Mouse (Mus musculus): Measurements from ENCODE around the gene Paxx.

Paxx gene

GRCm38 (mm10) chr2:25482969-25483368 lies 22.1 kb upstream of the Paxx start:
- no peak for DNase-seq (ENCODE audit: low read depth, low spot score)

DNA sequence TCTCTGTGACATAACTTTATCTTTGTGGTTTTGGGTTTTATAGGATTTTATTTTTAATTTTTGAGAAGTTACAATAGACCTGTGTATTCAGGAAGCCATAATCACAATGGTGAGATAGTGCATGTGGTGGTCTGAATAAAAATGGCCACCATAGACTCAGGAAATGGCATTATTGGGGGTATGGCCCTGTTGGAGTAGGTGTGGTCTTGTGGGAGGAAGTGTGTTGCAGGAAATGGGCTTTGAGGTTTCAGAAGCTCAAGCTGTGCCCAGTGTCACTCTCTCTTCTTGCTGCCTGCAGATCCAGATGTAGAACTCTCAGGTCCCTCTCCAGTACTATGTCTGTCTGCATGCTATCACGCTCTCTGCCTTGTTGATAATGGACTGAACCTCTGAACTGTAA lies 19.6 kb upstream of the Paxx start:
- no peak for DNase-seq (ENCODE audit: low read depth, low spot score)

DNA sequence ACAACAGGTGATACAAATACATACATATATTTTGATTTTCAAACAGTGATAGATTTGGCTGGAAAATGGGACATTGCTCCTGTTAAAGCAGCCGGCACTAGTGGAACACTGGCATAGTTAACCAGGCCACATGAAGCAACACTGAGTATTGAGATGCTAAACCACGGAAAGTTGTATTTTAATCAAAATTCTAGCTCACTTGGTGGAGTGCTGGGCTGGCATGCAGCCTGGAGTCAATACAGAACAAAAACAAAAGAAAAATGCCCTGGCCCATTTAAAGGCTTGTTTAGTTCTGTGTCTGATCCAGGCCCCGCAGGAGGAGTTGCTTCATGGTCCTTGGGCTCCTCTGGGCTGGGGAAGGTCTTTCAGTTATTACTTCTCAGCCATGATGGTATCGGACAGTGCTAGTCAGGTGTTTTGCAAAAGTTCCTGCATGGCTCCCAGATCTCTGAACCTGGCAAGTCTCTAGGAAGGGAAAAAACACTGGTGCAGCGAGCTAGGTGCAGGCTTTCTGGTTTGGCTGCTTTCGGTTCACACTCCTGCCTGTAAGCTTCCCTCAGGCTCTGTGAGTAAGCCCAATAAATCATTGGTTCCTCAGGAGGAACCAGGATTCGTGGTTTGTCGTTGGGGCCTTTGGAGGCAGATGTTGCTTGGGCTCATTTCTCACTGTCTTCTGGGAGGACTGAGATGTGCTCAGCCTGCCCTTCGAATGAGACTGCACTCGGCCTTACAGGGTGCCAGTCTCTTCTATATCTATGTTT lies 18.8 kb upstream of the Paxx start:
- DNase-seq (ENCODE audit: low read depth, low spot score), result no peak

DNA sequence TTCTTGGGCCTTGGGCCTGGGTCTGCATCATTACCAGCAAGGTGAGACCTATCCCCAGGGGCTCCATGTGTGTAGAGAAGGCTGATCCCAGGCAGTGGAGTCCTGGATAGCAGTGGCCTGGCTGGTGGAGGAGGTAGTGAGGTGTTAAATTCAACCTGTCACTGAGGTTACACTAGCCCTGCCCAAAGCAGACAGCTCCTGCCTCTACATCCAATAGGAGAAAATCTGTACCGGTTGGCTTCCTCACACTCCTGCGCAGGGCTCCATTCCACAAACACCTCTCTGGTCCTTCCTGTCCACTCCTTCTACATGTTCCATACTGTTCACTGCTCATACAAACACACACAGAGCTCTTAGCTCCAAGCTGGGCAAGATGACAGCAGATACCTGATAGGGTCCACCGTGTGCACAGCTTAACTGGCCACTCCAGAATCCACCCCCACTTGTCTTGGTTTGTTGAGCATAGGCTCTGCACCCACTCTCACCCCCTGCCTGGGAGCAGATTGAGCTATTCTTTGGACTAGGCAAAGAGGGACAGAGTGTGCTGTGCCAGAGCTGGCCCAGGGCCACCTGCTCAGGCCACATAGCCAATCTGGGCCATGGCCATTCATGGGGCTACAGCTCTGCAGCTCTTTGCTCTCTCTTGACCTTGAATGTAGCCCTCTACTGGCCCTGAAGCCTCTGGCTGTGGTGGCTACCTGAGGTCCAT lies 17.2 kb upstream of the Paxx start:
- DNase-seq (ENCODE audit: low read depth, low spot score), result no peak

GRCm38 (mm10) chr2:25477541-25477940 lies 16.6 kb upstream of the Paxx start:
- no peak for DNase-seq (ENCODE audit: low read depth, low spot score)

GRCm38 (mm10) chr2:25472550-25472949 lies 11.7 kb upstream of the Paxx start:
- no peak for DNase-seq (ENCODE audit: low read depth, low spot score)

GRCm38 (mm10) chr2:25469969-25470368 lies 9.1 kb upstream of the Paxx start, which contains the start of gene Ptgds:
Gene Ptgds (minus strand): TSS chr2:25470046.
- DNase-seq (ENCODE audit: low read depth, low spot score), result no peak

- peak; percentile 69 for DNase-seq (ENCODE audit: low read depth, low spot score)
These were observed 8.3 kb upstream of the Paxx start for GRCm38 (mm10) chr2:25468962-25469915.

GRCm38 (mm10) chr2:25467606-25468303 lies 6.9 kb upstream of the Paxx start:
- DNase-seq (ENCODE audit: low read depth, low spot score), result no peak

GRCm38 (mm10) chr2:25465816-25466635 lies 5.1 kb upstream of the Paxx start:
- DNase-seq (ENCODE audit: low read depth, low spot score), result no peak

GRCm38 (mm10) chr2:25465256-25465655 lies 4.4 kb upstream of the Paxx start:
- no peak for DNase-seq (ENCODE audit: low read depth, low spot score)

DNA sequence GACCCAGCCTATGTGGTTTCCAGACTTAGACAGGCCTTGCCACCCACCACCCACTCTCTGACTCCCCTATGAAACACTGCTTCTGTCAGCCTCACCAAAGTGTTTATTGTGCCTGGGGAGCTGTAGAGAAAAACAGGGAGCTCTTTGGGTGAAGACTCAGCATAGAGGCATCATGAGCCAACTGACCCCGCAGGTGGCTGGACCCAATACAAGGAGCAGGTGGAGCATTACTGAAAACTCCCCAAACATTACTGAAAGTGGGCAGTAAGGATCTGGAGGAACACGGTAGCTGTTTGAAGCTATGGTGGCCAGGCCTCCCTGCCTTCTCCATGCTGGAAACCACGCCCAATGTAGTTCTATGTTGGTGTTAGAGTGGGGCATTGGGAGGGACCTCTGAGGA lies 2.7 kb upstream of the Paxx start:
- no peak for DNase-seq (ENCODE audit: low read depth, low spot score)

GRCm38 (mm10) chr2:25461407-25461806 lies 513 bp upstream of the Paxx start:
- DNase-seq (ENCODE audit: low read depth, low spot score), result no peak

GRCm38 (mm10) chr2:25460135-25460534 lies 759 bp downstream of the Paxx start:
- DNase-seq (ENCODE audit: low read depth, low spot score), result no peak

DNA sequence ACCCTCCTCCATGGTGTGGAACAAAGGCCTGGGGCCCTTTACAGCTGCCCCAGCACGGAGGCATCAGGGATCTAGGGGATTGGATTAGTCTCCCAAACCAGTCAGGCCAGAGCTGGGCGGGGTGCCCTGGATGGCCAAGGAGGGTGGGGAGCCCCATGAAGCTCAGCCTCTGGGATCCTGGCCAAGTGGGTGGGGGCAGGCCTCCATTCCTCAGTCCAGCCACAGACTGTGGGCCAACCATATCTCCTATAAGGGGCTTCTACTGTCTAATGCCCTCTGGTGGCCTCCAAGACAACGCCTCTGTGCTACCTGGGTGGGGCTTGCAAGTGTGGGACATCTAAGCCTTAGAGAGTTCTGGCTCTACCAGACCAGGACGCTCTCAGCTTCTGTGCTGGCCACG lies 2.0 kb downstream of the Paxx start:
- DNase-seq (ENCODE audit: low read depth, low spot score), result peak; percentile 6

DNA sequence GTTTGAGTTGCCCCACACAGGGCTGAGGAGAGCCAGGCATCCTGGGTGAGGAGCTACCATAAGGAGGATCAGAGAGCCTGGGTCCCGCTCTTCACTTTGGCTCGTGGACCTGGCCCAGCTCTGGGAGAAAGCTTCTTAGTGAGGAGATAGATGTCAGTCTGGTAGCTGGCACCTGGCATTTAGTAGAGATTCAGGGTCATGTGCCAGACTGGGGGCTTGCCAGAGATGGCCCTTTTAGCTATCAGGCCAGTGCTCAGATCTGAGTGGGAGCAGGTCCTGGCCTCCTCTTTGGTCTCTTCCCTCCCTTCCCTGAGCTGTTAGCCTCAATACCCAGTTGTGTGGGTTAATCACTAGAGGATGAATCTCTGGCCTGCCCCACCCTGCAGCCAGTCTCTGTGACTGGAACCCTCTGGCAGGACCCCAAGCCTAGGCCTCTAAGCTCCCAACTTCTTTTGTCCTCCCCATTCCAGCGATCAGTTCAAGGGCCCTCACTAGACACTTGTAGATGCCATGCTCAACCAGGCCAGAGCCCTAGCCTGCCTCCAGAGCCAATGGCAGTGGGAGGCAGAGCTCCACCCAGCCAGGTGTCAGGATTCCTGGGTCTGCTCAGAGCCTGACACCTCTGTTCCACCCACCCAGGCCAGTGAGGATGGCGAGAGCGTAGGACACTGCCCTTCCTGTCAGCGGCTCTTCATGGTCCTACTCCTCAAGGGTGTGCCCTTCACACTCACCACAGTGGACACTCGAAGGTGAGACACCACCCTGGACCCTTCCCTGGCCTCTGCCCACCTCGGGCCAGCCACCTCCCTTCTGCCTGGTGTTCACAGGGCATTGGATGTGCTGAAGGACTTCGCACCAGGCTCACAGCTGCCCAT lies 3.6 kb downstream of the Paxx start:
- no peak for DNase-seq (ENCODE audit: low read depth, low spot score)

DNA sequence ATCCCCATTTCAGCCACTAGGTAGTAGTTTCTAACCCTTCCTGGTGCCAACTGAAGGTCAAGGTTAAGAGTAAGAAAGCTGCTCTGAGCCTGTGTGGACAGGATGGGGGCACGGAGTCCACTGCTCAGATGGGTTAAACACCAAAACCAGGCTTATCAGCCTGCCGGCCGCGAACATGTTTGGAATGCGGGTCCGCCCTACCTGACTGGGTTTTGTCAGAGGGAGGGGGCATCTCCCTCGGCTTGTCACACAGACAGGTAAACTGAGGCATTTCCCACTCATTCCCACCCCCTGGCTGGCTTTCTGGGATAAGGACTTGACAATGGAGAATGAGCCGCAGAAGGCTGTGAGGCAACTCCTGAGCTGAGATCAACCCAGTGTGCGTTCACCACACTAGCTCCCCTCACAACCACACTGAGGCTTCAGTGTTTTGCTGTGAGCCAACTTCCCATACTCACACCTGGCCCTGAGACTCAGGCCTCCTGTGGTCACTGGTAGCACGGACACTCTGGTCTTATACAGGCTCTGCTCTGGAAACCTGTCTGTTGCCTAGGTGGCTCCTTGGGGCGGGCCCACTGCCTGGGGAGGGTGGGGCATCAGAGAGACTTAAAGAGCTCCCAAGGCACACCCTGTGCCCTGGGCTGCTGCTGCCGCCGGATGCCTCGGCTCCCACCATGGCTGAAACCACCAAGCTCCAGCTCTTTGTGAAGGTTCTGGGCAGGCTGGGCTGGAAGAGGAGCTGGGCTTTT lies 4.5 kb downstream of the Paxx start, which contains the start of gene Clic3:
TSS of gene Clic3 (plus strand) at position 634 of the 749 bp plus-strand sequence.
- no peak for DNase-seq (ENCODE audit: low read depth, low spot score)

DNA sequence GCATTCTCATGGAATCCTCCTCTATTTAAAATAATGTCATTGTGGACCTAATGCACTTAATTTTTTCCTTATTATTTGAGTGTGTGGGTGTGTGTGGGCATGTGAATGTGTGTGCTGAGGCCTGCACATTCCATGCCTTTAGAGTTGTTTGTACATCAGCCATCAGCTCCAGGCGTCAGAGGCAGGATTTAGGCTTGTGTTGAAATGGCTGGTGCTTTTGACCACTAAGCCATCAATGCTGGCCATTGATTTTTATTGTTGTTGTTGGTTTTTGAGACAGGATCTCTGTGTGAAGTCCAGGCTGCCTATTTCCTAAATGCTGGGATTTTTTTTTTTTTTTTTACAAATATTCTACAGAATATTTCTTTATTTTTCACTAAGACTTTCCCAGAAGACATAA lies 7.9 kb downstream of the Paxx start:
- DNase-seq (ENCODE audit: low read depth, low spot score), result no peak

Measured in telencephalon, adult 2 months (tissue).